Mouse (Mus musculus) limb, embryonic 12.5 days (tissue): Measurements from ENCODE around the gene Col4a4. TPM values are rescaled to one million over a fixed set of nuclear protein-coding genes. Genes with fewer than 3 reads are reported as not detected.

Source experiments
- ATAC-seq: fragments of 200-750 bp; cut with Nextera tagmentation; 2 replicates; pipeline ENCODE4 v1.8.0; 2017; ENCODE audit warnings: low read depth, moderate TSS enrichment; ENCODE audit not compliant: insufficient number of reproducible peaks, insufficient read depth, low FRiP score, low TSS enrichment
- H3K27ac ChIP-seq: fragments of 300-500 bp; sonication (generic); 2 replicates; pipeline ENCODE4 v1.5.1; 2016; ENCODE audit warnings: mild to moderate bottlenecking, moderate library complexity
- H3K27me3 ChIP-seq: fragments of 300-500 bp; sonication (generic); 2 replicates; pipeline ENCODE4 v1.6.1; 2016; ENCODE audit warnings: mild to moderate bottlenecking, moderate library complexity
- H3K36me3 ChIP-seq: fragments of 300-500 bp; sonication (generic); 2 replicates; pipeline ENCODE4 v1.6.1; 2016; ENCODE audit warnings: mild to moderate bottlenecking, moderate library complexity
- H3K4me1 ChIP-seq: fragments of 300-500 bp; sonication (generic); replicated peaks from 2 replicates; pipeline ENCODE4 v1.6.1; 2016
- H3K4me2 ChIP-seq: fragments of 300-500 bp; sonication (generic); 2 replicates; pipeline ENCODE4 v1.6.1; 2016; ENCODE audit warnings: mild to moderate bottlenecking, moderate library complexity
- H3K4me3 ChIP-seq: fragments of 300-500 bp; sonication (generic); replicated peaks from 2 replicates; pipeline ENCODE4 v1.5.1; 2016; ENCODE audit warnings: mild to moderate bottlenecking
- H3K9ac ChIP-seq: fragments of 300-500 bp; sonication (generic); replicated peaks from 2 replicates; pipeline ENCODE4 v1.6.1; 2016; ENCODE audit warnings: mild to moderate bottlenecking, moderate library complexity
- H3K9me3 ChIP-seq: fragments of 300-500 bp; sonication (generic); 2 replicates; pipeline ENCODE4 v1.6.1; 2016; ENCODE audit warnings: mild to moderate bottlenecking, moderate library complexity
- WGBS: fragments of 180-500 bp; shearing (Covaris S2); methylation state at CpG from one replicate; pipeline ENCODE4 v1.1.7; 2016; 5-methylcytosine and 5-hydroxymethylcytosine counted together
- polyA plus RNA-seq: library from polyadenylated mRNA; unstranded; fragments of >200 nt; fragmentation: Nextera tagmentation; extraction: Ambion mirVana; gene quantifications from 2 replicates; pipeline ENCODE4 v1.2.1, GENCODE M21; 2016

Col4a4 gene
- polyA plus RNA-seq, 1 experiment from 2014 or later, result 0.06 TPM

DNA sequence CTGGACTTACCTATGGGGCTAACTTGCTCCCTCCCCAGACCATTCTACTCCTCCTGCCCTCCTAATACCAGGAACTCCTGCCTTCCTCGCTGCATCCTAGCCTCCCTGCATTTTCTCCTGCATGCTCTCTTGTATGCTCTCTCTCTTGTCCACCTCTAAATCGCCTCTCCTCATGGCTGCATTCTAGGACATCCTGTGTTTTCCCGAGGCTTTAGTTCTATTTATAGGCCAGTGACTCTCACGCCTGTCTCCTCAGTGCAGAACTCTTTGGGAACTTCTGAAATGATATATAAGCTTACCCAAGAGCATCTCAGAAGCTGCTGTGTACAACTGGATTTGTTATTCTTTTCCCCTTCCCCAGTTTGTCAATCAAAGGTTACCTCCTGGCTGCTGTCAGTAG is 174.6 kb downstream of the Col4a4 start:
- Histone ChIP-seq H3K9ac (no peak overlapping the region), H3K4me3 (no peak overlapping the region), H3K4me2 (no peak overlapping the region), H3K27ac (no peak overlapping the region), H3K27me3 (no peaks in the 10 kb centered on the region), H3K36me3 (no peaks in the 10 kb centered on the region), H3K9me3 (no peaks in the 10 kb centered on the region), H3K4me1 (peaks cover 11% of the 10 kb centered on the region)
- 68% methylated on average over 4 of the region's 4 CpGs for WGBS
- ATAC-seq, result no peak

DNA sequence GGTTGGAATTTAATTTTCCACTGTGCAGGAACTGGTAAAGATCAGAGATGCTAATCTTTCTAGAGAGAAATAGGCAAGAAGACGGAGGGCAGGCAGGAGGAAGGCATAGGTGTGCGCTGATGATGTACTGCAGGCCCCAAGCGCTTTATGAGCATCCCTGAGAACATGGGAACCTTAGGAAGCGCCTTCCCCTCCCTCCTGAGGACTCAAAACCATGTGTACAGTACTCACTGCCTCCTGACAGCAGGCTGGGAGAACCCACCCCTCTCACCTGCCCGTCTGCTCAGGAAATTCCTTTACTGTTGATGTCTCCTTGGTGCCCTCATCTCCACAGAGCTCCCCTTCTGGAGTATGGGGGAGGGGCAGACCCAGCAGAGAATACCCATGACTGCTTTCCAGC is 175.1 kb downstream of the Col4a4 start:
- no peak overlapping the region for H3K4me3 ChIP-seq
- no peak overlapping the region for H3K4me2 ChIP-seq
- no peaks in the 10 kb centered on the region for H3K9me3 ChIP-seq
- H3K4me1 ChIP-seq, result peaks cover 11% of the 10 kb centered on the region
- H3K27ac ChIP-seq, result no peak overlapping the region
- H3K9ac ChIP-seq, result no peak overlapping the region
- ATAC-seq, result no peak
- no peaks in the 10 kb centered on the region for H3K36me3 ChIP-seq
- H3K27me3 ChIP-seq, result no peaks in the 10 kb centered on the region
- WGBS, result 67% methylated on average over 5 of the region's 5 CpGs

DNA sequence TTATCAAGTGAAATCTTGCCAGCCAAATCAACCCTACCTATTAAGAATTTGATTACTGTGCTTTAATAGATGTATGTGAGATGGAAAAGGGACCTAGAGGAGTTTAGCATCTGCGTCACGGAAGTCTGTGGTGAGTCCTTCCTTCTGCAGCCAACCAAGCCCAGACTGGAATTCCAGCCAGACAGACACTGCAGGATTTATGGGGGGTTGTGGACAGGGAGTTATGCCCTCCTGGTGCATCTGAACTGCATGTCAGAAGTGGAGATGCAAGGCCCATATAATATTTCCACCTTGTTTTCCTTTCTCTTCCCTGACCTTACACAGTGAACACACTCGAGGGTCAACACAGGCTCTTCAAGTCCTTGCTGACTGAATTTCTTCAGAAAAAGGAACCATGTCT is 176.1 kb downstream of the Col4a4 start:
- H3K9ac ChIP-seq, result no peak overlapping the region
- WGBS, result 59% methylated on average over 3 of the region's 3 CpGs
- H3K4me1 ChIP-seq, result peaks cover 11% of the 10 kb centered on the region
- H3K9me3 ChIP-seq, result no peaks in the 10 kb centered on the region
- H3K4me2 ChIP-seq, result no peak overlapping the region
- no peaks in the 10 kb centered on the region for H3K27me3 ChIP-seq
- H3K4me3 ChIP-seq, result no peak overlapping the region
- H3K27ac ChIP-seq, result no peak overlapping the region
- no peaks in the 10 kb centered on the region for H3K36me3 ChIP-seq
- ATAC-seq, result no peak

DNA sequence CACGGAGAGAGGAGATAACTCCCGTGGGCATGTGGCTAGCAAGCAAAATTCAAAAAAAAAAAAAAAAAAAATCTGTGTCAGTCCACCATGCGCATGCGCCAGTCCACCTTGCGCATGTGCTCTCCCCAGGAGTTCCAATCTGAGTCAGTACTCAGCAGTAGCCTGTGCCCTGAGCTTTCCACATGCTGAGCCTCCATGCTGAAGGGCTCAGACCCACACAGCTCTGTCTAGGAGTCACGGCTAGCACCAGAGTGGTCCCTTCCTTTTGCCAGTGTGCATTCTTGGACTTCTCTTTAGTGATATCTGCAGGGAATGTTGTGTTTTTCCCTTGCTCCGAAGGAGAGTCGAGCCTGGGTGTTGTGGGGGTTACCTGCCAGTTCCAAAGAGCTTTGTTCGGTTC is 177.4 kb downstream of the Col4a4 start:
- H3K36me3 ChIP-seq, result no peaks in the 10 kb centered on the region
- no peaks in the 10 kb centered on the region for H3K9me3 ChIP-seq
- WGBS, result 88% methylated on average over 9 of the region's 9 CpGs
- no peaks in the 10 kb centered on the region for H3K27me3 ChIP-seq
- H3K4me3 ChIP-seq, result no peak overlapping the region
- H3K27ac ChIP-seq, result no peak overlapping the region
- no peak overlapping the region for H3K4me2 ChIP-seq
- H3K4me1 ChIP-seq, result peaks cover 11% of the 10 kb centered on the region
- no peak overlapping the region for H3K9ac ChIP-seq
- no peak for ATAC-seq

DNA sequence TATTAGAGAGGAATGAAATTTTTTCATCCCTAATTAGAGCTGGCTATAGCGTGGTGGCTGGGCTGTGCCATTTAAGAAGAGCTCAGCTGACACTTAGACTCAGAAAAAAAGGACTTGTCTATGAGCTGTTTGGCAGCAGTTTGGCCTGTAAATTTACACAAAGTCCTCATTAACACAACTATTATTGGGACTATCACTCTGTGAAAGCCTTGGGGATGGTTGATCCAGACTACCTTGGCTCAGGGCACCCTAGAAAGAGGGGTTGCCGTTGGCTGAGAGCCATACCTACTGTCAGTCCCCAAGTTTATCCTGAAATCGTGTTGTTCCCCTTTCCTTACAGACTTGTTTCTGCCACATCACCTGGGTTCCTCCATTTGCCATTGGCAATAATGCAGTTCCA is 178.9 kb downstream of the Col4a4 start:
- no peaks in the 10 kb centered on the region for H3K27me3 ChIP-seq
- no peak overlapping the region for H3K4me3 ChIP-seq
- H3K4me1 ChIP-seq, result peaks cover 11% of the 10 kb centered on the region
- no peak overlapping the region for H3K9ac ChIP-seq
- H3K36me3 ChIP-seq, result no peaks in the 10 kb centered on the region
- H3K9me3 ChIP-seq, result no peaks in the 10 kb centered on the region
- H3K4me2 ChIP-seq, result no peak overlapping the region
- H3K27ac ChIP-seq, result no peak overlapping the region
- WGBS, result 60% methylated on average over 3 of the region's 3 CpGs
- no peak for ATAC-seq

Other genes starting within 250 kb of the Col4a4 start
- gene Col4a3, start 72 bp upstream of the Col4a4 start, polyA plus RNA-seq, result 0.03 and 0.05 TPM in 2 replicates
- gene Mff, start 138.0 kb upstream of the Col4a4 start, polyA plus RNA-seq, result 210 and 228 TPM in 2 replicates
- 0.23 TPM in 1 of 2 replicates, not detected in the other for gene Tm4sf20, start 181.6 kb upstream of the Col4a4 start, polyA plus RNA-seq
- not detected in 2 replicates for gene Gm47791, start 184.4 kb upstream of the Col4a4 start, polyA plus RNA-seq